Mouse (Mus musculus) left cerebral cortex, postnatal 4 days (tissue): Measurements from ENCODE around the gene Gm21962. TPM values are rescaled to one million over a fixed set of nuclear protein-coding genes. Genes with fewer than 3 reads are reported as not detected.

ENCODE experiments used
- DNase-seq: peaks from one replicate; pipeline ENCODE4 v3.0.0-alpha.2; 2022
- intact Hi-C: fragments of 180-260 bp; cut with DNase I; formaldehyde crosslinking; loops from one replicate; pipeline ENCODE4 v1.15.1; 2025
- microRNA-seq: library from miRNA; unstranded; fragments of <30 nt; microRNA quantifications from one replicate; pipeline ENCODE4 v1.2.0, GENCODE M21; 2022
- total RNA-seq, 2 experiments: library from RNA; stranded (reverse); gene quantifications; 2 replicates each; pipeline ENCODE4 v1.2.3; 2021

Gm21962 gene
- total RNA-seq, 2 experiments from 2014 or later = not detected

- DNase-seq = no peak
- intact Hi-C loops = no loop called here
These were observed 44.6 kb downstream of the Gm21962 start for GRCm38 (mm10) chr3:137715946-137716345.

- intact Hi-C loops = no loop called here
- no peak for DNase-seq
These were observed 45.3 kb downstream of the Gm21962 start for GRCm38 (mm10) chr3:137716573-137717157.

Small RNA genes lying within 50 kb of the gene (microRNA-seq; reads per million reads assigned to microRNA genes)
- not detected for gene Gm22468

Other genes with a start within 250 kb of the Gm21962 start
- gene Ddit4l, start 49.9 kb upstream of the Gm21962 start, total RNA-seq = 1 to 10 TPM; 3.6 to 5.0 TPM
- 100 to 1,000 TPM; 187 to 226 TPM for gene H2afz, start 193.0 kb downstream of the Gm21962 start, total RNA-seq
- gene Dnajb14, start 196.2 kb downstream of the Gm21962 start, total RNA-seq = 10 to 100 TPM; 28.3 to 30.1 TPM
- 10 to 100 TPM; 69.0 to 73.3 TPM for gene Lamtor3, start 247.0 kb downstream of the Gm21962 start, total RNA-seq